Mouse (Mus musculus) liver, embryonic 13.5 days (tissue): ENCODE results near the gene Anapc2. TPM values are rescaled to one million over a fixed set of nuclear protein-coding genes. Genes with fewer than 3 reads are reported as not detected.
A peak's percentile ranks its signal among the peaks of the same experiment; 100 is the strongest.
"Not testable (repeated sequence)": the region's sequence is repeated elsewhere in the genome, so short reads cannot be mapped to it uniquely, and the experiment has no call there.

Experiments
- ATAC-seq: fragments of 200-750 bp; cut with Nextera tagmentation; 2 replicates; pipeline ENCODE4 v1.8.0; 2017; ENCODE audit warnings: low read depth, mild to moderate bottlenecking, moderate number of reproducible peaks, moderate library complexity
- DNase-seq: peaks from one replicate; pipeline ENCODE4 v3.0.0; 2022
- H3K27ac ChIP-seq: fragments of 300-500 bp; sonication (generic); 2 replicates; pipeline ENCODE4 v1.5.1; 2015; ENCODE audit warnings: moderate library complexity, mild to moderate bottlenecking, inconsistent platforms
- H3K27me3 ChIP-seq: fragments of 300-500 bp; sonication (generic); 2 replicates; pipeline ENCODE4 v1.6.1; 2015; ENCODE audit warnings: mild to moderate bottlenecking, inconsistent platforms
- H3K36me3 ChIP-seq: fragments of 300-500 bp; sonication (generic); 2 replicates; pipeline ENCODE4 v1.6.1; 2015; ENCODE audit warnings: mild to moderate bottlenecking, inconsistent platforms
- H3K4me1 ChIP-seq: fragments of 300-500 bp; sonication (generic); replicated peaks from 2 replicates; pipeline ENCODE4 v1.6.1; 2015; ENCODE audit warnings: inconsistent platforms
- H3K4me2 ChIP-seq: fragments of 300-500 bp; sonication (generic); 2 replicates; pipeline ENCODE4 v1.6.1; 2015; ENCODE audit warnings: inconsistent platforms, mild to moderate bottlenecking, moderate library complexity
- H3K4me3 ChIP-seq: fragments of 300-500 bp; sonication (generic); replicated peaks from 2 replicates; pipeline ENCODE4 v1.5.1; 2015; ENCODE audit warnings: mild to moderate bottlenecking, inconsistent platforms
- H3K9ac ChIP-seq: fragments of 300-500 bp; sonication (generic); 2 replicates; pipeline ENCODE4 v1.6.1; 2015; ENCODE audit warnings: mild to moderate bottlenecking, inconsistent platforms
- H3K9me3 ChIP-seq: fragments of 300-500 bp; sonication (generic); replicated peaks from 2 replicates; pipeline ENCODE4 v1.6.1; 2016; ENCODE audit warnings: inconsistent platforms
- WGBS: fragments of 180-500 bp; shearing (Covaris S2); methylation state at CpG from one replicate; pipeline ENCODE4 v1.1.7; 2015; ENCODE audit not compliant: insufficient replicate concordance; 5-methylcytosine and 5-hydroxymethylcytosine counted together
- polyA plus RNA-seq: library from polyadenylated mRNA; unstranded; fragments of >200 nt; fragmentation: Nextera tagmentation; extraction: Ambion mirVana; gene quantifications from 2 replicates; pipeline ENCODE4 v1.2.1, GENCODE M21; 2015

The Anapc2 gene
- polyA plus RNA-seq, 1 experiment from 2014 or later = 50.5 TPM

DNA sequence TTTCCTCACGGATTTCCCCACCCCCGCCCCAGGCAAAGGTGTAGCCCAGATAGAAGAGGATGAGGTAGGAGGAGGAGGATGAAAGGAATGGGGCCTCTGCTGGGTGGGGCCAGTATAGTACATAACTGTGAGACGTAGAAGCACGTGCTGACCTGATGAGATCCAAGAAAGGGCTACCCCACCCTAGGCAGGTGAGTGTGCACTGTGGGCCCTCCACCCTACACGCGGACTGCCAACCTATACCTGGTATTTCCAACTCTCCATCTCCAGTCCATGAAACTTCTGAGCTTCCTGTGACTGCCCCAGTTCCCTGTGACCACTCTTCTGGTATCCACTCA lies 30.9 kb upstream of the Anapc2 start:
- H3K9me3 ChIP-seq = no peaks in the 10 kb centered on the region
- H3K9ac ChIP-seq = peak overlapping the region; percentile 65; the same call in 1 of the 2 replicates
- peaks cover 32% of the 10 kb centered on the region for H3K4me1 ChIP-seq
- H3K4me3 ChIP-seq = peak overlapping the region; percentile 57
- peaks cover 8% of the 10 kb centered on the region for H3K36me3 ChIP-seq
- 12% methylated on average over 6 of the region's 6 CpGs for WGBS
- ATAC-seq (peak; percentile 22), DNase-seq (no peak)
- no peak overlapping the region for H3K27ac ChIP-seq
- peak overlapping the region; percentile 84 for H3K4me2 ChIP-seq
- peaks cover 37% of the 10 kb centered on the region for H3K27me3 ChIP-seq

DNA sequence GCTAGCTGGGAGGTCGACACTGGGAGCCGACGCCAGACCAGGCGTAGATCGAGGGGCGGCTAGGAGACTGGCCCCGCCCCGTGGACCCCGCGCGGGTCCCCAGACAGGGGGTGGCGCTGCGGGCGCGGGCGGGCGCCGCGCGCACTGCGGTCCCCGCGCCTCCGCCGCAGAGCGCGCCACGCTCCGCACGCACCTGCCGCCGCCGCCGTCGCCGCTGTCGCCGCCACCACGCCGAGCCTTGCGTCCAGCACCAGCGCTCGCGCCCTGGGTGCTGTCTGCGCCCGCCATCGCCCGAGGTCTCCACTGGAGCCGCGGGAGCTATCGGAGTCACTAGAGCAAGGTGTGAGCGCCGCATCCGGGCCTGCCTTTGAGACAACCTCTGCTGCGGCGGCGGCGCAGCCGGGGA lies 30.2 kb upstream of the Anapc2 start, which contains the start of the genes Rnf208 and Cysrt1:
Gene Rnf208, plus strand, starts transcription at position 155 of the 406 bp plus-strand sequence.
Gene Cysrt1, minus strand, starts transcription at position 352 of the 406 bp plus-strand sequence.
- Histone ChIP-seq H3K27me3 (peaks cover 37% of the 10 kb centered on the region), H3K9ac (peak within 1 kb of the TSS; percentile 65)
- no peak for DNase-seq

DNA sequence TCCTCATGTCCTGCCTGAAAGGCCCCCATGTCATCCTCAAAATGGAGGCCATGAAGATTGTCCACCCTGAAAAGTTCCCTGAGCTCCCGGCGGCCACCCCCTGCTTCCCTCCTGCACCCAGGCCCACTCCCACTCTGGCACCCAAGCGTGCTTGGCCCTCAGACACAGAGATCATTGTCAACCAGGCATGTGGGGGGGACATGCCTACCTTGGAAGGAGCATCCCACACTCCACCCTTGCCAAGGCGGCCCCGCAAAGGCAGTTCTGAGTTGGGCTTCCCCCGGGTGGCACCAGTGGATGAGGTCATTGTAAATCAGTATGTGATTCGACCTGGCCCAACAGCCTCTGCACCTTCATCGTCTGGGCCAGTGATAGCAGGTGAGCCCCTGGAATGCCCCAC lies 28.9 kb upstream of the Anapc2 start:
- ATAC-seq (no peak), DNase-seq (no peak)
- Histone ChIP-seq H3K4me2 (no peak overlapping the region), H3K4me3 (no peak overlapping the region), H3K9me3 (no peaks in the 10 kb centered on the region), H3K27ac (no peak overlapping the region), H3K4me1 (peaks cover 28% of the 10 kb centered on the region), H3K27me3 (peaks cover 37% of the 10 kb centered on the region), H3K36me3 (peaks cover 27% of the 10 kb centered on the region), H3K9ac (no peak overlapping the region)
- WGBS = 69% methylated on average over 8 of the region's 8 CpGs

More for the DNA sequence above, 30.2 kb upstream of the Anapc2 start, which contains the start of the genes Rnf208 and Cysrt1:
- H3K27ac ChIP-seq = no peak within 1 kb of the TSS
- WGBS = under 1% methylated on average over 57 of the region's 59 CpGs
- peak within 1 kb of the TSS; percentile 57 for H3K4me3 ChIP-seq
- H3K4me1 ChIP-seq = peaks cover 28% of the 10 kb centered on the region
- peak within 1 kb of the TSS; percentile 84 for H3K4me2 ChIP-seq
- H3K9me3 ChIP-seq = no peaks in the 10 kb centered on the region
- peaks cover 14% of the 10 kb centered on the region for H3K36me3 ChIP-seq
- no peak for ATAC-seq

DNA sequence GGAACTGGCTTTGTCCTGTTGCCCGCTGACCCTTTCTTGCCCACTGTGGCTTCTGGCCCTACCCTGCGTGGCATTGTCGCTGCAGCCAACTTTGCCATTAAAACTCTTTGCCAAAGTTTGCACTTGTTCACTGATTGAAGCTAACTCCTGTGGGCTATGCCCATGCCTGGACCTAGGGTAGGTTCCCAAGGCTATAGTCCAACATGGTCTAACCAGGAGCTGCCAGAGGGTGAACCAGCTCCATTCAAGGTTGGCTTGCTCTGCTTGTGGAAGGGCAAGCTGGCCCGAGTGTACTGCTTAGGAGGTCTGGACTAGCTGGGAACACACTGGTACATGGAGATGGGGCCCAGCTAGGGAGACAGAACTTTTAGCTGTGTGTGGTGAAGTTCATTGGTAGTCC lies 28.1 kb upstream of the Anapc2 start:
- peaks cover 35% of the 10 kb centered on the region for H3K36me3 ChIP-seq
- H3K4me2 ChIP-seq = no peak overlapping the region
- peaks cover 28% of the 10 kb centered on the region for H3K4me1 ChIP-seq
- ATAC-seq (no peak), DNase-seq (no peak)
- H3K27ac ChIP-seq = no peak overlapping the region
- H3K9me3 ChIP-seq = no peaks in the 10 kb centered on the region
- H3K4me3 ChIP-seq = no peak overlapping the region
- peaks cover 37% of the 10 kb centered on the region for H3K27me3 ChIP-seq
- H3K9ac ChIP-seq = no peak overlapping the region
- WGBS = 80% methylated on average over 4 of the region's 4 CpGs

DNA sequence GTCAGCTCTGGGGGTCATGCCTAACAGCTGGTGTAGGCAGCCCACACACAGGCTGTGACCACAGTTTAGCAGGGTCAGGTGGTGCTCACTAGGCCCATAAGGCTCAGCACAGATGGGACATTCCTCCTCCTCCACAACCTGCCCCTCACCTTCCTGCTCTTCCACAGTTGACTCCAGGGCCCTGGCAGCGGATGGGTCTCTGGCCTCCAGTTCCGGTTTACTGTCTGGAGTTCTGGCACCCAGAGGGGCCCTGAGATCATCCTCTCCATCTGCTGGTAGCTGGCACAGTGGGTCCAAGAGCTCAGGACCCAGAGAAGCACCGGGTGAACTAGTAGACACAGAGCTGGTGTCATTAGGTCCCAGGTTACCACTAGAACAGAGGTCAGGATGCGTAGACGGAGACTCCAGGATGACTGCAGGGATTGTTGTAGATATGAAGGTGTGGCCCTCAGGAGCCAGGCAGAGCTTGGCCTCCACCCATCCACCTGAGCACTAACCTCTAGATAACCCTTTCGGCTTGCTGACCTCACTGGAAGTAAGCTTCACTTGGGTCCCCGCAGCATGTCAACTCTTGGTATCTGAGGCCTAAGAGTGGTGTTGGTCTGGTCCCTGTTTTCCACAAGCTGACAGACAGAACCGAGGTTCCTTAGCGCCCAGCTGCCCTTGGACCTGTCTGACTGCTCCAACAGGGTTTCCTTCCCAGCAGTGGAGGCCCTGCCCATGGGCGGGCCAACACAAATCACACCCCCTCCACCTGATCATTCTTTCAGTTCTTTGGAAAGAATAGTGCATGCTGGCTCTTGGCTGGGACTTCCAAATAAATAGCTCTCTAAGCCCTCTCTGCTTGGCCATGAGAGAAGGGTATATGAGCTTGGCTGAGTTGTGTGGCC lies 25.9 kb upstream of the Anapc2 start, which contains the start of gene AL732309.1:
Gene AL732309.1, minus strand, starts transcription at position 681 of the 890 bp plus-strand sequence.
- Histone ChIP-seq H3K4me2 (no peak within 1 kb of the TSS), H3K27ac (no peak within 1 kb of the TSS), H3K36me3 (peaks cover 58% of the 10 kb centered on the region), H3K9me3 (no peaks in the 10 kb centered on the region), H3K4me1 (peaks cover 15% of the 10 kb centered on the region), H3K9ac (no peak within 1 kb of the TSS), H3K4me3 (no peak within 1 kb of the TSS), H3K27me3 (peaks cover 30% of the 10 kb centered on the region)
- ATAC-seq (no peak), DNase-seq (no peak)
- 83% methylated on average over 10 of the region's 10 CpGs for WGBS

DNA sequence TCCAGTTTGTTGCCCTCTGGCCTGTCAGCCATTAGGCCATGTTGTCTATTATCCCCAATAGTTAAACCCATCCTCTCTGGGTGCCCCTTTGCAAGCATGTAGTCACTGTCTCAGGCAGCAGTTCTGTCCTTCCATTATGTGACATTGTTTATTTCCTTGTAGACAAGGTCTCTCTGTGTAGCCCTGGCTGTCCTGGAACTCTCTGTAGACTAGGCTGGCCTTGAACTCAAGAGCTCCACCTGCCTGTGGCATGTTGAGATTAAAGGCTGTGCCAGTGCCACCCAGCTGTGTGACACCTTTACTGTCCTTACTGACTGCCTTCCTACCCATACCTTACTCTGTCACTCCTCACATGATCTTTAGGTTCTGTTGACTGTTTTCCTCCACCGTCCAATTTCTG lies 19.9 kb upstream of the Anapc2 start:
- WGBS = 74% methylated on average over 1 of the region's 1 CpGs
- ATAC-seq (no peak), DNase-seq (no peak)
- Histone ChIP-seq H3K9me3 (no peaks in the 10 kb centered on the region), H3K4me1 (peaks cover 23% of the 10 kb centered on the region), H3K27ac (no peak overlapping the region), H3K4me3 (no peak overlapping the region), H3K4me2 (no peak overlapping the region), H3K27me3 (no peaks in the 10 kb centered on the region), H3K36me3 (peaks cover 64% of the 10 kb centered on the region), H3K9ac (no peak overlapping the region)

DNA sequence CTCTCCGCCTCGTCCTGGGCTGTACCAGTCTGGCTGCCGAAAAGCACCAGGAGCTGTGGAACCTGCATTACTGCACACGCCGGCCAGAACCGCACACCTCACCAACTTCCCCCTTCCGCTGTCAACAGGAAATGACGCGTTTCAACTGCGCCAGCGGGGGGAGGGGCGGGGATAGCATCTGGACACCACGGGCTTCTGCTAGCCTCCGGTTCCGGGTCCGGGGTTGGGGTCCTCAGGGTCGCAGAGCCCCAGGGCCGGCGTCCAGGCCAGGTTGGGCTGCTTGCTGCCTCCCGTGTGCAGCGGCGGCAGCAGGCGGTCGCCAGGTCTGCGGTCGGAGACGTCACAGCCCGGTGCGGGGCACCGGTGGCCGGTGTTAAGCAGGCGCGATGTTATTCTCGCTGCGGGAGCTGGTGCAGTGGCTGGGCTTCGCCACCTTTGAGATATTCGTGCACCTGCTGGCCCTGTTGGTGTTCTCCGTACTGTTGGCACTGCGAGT lies 16.9 kb upstream of the Anapc2 start, which contains the start of gene Tmem203:
Gene Tmem203, plus strand, starts transcription at position 156 of the 496 bp plus-strand sequence.
- H3K36me3 ChIP-seq = peaks cover 34% of the 10 kb centered on the region
- peak; percentile 85 for ATAC-seq
- H3K9me3 ChIP-seq = no peaks in the 10 kb centered on the region
- under 1% methylated on average over 39 of the region's 39 CpGs for WGBS
- H3K27ac ChIP-seq = peak within 1 kb of the TSS; percentile 89
- H3K4me3 ChIP-seq = peak within 1 kb of the TSS; percentile 99
- peak; percentile 85 for DNase-seq
- H3K9ac ChIP-seq = peak within 1 kb of the TSS; percentile 88
- H3K27me3 ChIP-seq = no peaks in the 10 kb centered on the region
- peaks cover 29% of the 10 kb centered on the region for H3K4me1 ChIP-seq
- H3K4me2 ChIP-seq = peak within 1 kb of the TSS; percentile 92

DNA sequence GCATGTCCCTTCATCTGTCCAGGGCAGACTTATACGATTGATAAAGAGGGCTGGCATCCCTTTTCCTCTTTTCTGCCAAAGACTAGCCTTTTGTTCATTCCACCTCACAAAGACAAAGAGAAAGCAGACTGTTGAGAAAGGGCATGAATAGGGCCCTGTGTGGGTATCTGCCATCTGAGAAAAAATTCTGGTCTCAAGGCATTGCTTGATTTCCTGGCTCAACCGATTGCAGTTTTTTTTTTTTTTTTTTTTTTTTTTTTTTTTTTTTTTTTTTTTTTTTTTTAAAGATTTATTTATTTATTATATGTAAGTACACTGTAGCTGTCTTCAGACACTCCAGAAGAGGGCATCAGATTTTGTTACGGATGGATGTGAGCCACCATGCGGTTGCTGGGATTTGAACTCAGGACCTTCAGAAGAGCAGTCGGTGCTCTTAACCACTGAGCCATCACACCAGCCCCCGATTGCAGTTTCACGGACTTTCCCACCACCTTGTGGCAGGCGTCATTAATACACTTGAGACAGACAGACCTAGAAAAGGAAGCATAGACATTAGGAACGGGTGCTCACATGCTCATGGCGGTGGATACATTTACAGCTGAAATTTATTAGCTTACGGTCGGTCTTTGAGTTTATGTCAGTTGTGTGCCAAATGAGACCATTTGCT lies 15.7 kb upstream of the Anapc2 start:
- ATAC-seq, H3K27me3 ChIP-seq, H3K9me3 ChIP-seq: not testable (repeated sequence)
- Histone ChIP-seq H3K4me2 (peak overlapping the region; percentile 92), H3K27ac (peak overlapping the region; percentile 89), H3K4me3 (peak overlapping the region; percentile 99), H3K36me3 (peaks cover 22% of the 10 kb centered on the region), H3K9ac (peak overlapping the region; percentile 88), H3K4me1 (peaks cover 31% of the 10 kb centered on the region)
- DNase-seq = peak; percentile 52
- WGBS = 35% methylated on average over 12 of the region's 12 CpGs

DNA sequence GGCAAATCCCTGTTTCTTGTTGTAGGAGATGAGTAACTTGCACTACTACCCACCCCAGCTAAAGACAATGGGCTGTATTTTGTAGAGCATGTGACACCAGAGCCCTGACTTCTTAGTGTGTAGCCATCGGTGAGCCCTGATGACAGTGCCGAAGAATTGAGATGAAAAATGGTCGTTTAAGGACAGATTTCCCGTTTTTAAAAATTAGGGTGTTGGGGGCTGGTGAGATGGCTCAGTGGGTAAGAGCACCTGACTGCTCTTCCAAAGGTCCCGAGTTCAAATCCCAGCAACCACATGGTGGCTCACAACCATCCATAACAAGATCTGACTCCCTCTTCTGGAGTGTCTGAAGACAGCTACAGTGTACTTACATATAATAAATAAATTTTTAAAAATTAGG lies 15.0 kb upstream of the Anapc2 start:
- Histone ChIP-seq H3K4me3 (0 out of 2 replicates have a peak overlapping the region, but pooled peaks have one; percentile 2), H3K4me1 (peaks cover 37% of the 10 kb centered on the region), H3K36me3 (peaks cover 15% of the 10 kb centered on the region)
- not testable (repeated sequence) for ATAC-seq, H3K27ac ChIP-seq, H3K27me3 ChIP-seq, H3K9me3 ChIP-seq, DNase-seq, H3K4me2 ChIP-seq, H3K9ac ChIP-seq
- WGBS = 67% methylated on average over 5 of the region's 5 CpGs

DNA sequence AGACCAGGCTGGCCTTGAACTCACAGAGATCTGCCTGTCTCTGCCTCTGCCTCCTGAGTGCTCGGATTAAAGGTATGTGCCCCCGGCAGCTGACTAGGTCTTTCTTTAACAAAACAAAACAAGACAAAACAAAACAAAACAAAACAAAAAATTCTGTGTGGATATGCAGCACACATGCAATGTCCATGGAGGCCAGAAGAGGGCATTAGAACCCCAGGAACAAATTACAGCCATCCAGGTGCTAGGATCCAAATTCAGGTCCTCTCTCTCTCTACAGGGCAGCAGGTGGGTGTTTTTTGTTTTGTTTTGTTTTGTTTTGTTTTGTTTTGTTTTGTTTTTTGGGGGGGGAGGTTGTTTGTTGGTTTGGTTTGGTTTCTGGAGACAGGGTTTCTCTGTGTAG lies 13.4 kb upstream of the Anapc2 start:
- Histone ChIP-seq H3K4me2 (no peak overlapping the region), H3K27ac (no peak overlapping the region), H3K36me3 (no peaks in the 10 kb centered on the region), H3K4me1 (peaks cover 49% of the 10 kb centered on the region), H3K9ac (no peak overlapping the region), H3K9me3 (no peaks in the 10 kb centered on the region), H3K27me3 (0 out of 2 replicates have a peak, but pooled peaks cover 6% of the 10 kb centered on the region), H3K4me3 (no peak overlapping the region)
- no peak for ATAC-seq
- no peak for DNase-seq
- 50% methylated on average over 2 of the region's 2 CpGs for WGBS

DNA sequence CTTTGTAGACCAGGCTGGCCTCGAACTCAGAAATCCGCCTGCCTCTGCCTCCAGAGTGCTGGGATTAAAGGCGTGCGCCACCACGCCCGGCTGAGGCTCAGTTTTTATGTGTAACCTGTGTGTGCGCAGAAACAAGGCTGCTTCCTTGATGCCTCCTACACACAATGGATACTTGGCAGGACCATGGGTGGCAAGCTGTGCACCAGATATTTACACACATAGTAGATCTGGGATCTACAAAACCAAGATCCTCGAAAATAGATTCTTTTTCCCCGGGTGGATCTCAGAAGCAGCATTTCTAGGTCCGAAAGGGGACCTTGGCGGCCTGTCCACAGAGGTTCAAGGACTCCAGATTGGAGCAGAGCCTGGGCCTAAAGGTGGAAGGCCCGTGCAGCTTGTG lies 10.4 kb upstream of the Anapc2 start:
- Histone ChIP-seq H3K9me3 (no peaks in the 10 kb centered on the region), H3K27me3 (0 out of 2 replicates have a peak, but pooled peaks cover 10% of the 10 kb centered on the region), H3K9ac (peak overlapping the region; percentile 69), H3K27ac (peak overlapping the region; percentile 72), H3K4me1 (peaks cover 59% of the 10 kb centered on the region), H3K4me3 (peak overlapping the region; percentile 87), H3K4me2 (peak overlapping the region; percentile 99), H3K36me3 (no peaks in the 10 kb centered on the region)
- WGBS = 40% methylated on average over 12 of the region's 12 CpGs
- no peak for DNase-seq
- ATAC-seq = peak; percentile 2; the same call in 1 of the 2 replicates
